Mouse (Mus musculus) cerebellum, adult 9-10 months (tissue): Measurements from ENCODE around the gene Hfe2.
"Not testable (repeated sequence)": the region's sequence is repeated elsewhere in the genome, so short reads cannot be mapped to it uniquely, and the experiment has no call there.

Experiments
- DNase-seq: peaks from one replicate; pipeline ENCODE4 v3.0.0; 2022

Gene Hfe2

DNA sequence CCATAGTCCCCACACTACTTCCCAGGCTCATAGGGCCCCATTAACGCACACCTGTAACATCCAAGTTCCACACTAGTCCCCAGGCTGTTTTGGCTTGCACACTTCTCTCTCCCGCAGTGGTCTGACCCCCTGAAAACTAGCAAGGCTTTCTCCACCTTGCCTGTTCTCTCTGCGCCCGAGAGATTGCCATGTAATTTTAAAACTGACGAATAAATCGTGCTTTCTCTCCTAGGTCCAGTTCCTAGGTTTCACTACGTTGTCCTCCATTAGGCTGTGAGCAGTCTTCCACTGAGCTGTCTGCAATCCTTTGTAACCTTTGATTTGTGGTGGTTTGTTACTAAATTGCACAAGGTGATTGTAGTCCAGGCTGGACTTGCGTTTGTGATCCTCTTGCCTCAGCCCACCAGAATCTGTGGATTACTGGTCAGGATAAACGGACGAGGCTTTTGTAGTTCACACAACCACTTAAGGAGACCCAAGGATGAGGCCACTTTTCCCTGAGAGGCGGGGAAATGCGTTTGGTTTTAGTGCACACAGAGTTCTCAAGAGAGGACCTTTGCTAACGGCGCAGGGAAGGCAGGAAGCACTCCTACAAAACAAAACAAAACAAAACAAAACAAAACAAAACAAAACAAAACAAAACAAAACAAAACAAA is 28.2 kb upstream of the Hfe2 start:
- DNase-seq, result peak; percentile 42

- peak; percentile 88 for DNase-seq
These were observed 27.4 kb upstream of the Hfe2 start for GRCm38 (mm10) chr3:96497451-96498028.

- DNase-seq, result peak; percentile 53
These were observed 26.3 kb upstream of the Hfe2 start for GRCm38 (mm10) chr3:96498476-96499245.

GRCm38 (mm10) chr3:96499481-96500288 is 25.3 kb upstream of the Hfe2 start:
- peak; percentile 93 for DNase-seq

GRCm38 (mm10) chr3:96500289-96500621 is 24.7 kb upstream of the Hfe2 start:
- peak; percentile 98 for DNase-seq

DNA sequence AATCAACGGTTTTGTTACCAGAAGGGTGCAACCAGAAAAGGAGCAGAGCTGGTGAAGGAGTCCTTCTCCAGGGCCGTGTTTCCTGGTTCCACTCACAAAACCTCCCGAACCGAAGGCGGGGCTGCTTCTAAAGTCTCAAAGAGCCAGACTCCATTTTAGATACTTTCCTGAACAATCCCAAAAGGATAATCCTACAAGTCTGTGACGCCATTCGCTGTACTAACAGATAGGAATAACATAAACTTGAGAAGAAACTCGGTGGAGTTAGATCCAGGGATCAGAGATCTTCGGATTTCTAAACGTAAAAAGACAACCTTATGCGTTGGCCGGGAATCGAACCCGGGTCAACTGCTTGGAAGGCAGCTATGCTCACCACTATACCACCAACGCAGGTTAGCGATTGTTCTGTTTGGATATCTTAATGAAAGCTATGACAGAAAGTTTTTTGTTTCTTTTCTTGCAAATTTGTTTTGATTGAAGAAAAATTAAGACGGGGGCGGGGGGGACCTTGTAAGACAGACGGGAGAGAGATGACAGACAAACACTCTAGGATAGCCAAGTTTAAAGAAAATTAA is 24.2 kb upstream of the Hfe2 start:
- DNase-seq, result peak; percentile 95

DNA sequence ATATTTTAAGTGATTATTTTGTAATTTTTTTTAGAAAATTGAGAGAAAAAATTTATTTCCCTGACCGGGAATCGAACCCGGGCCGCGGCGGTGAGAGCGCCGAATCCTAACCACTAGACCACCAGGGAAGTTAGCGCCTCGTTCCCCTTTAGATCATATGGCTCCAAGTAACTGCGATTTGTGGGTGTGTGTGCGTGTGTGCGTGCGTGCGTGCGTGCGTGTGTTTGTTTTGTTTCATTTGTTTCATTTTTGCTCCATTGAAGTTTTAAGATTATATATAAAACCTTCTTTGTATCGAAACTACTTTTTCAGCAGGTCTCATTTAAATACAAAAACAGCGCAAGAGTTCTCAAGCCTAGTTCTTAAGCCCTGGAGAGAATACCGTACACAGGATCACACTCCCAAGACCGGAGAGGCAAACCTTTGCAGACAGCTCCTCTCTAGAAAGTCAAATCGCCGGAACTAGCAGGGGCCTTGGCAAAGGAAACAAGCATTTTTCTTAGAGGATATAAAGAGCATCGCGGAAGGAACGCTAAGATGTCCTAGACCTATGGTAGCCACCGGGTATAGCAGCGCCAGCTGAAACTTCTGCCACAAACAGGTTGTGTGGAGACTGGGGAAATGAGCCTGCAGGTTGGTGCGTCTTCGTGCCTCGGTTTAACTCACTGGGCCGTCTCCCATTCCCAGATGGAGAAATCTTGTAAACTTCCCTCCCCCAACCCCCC is 23.4 kb upstream of the Hfe2 start:
- peak; percentile 92 for DNase-seq

GRCm38 (mm10) chr3:96502181-96503082 is 22.5 kb upstream of the Hfe2 start:
- DNase-seq, result peak; percentile 52

- peak; percentile 78 for DNase-seq
These were observed 21.9 kb upstream of the Hfe2 start for GRCm38 (mm10) chr3:96503083-96503450.

DNA sequence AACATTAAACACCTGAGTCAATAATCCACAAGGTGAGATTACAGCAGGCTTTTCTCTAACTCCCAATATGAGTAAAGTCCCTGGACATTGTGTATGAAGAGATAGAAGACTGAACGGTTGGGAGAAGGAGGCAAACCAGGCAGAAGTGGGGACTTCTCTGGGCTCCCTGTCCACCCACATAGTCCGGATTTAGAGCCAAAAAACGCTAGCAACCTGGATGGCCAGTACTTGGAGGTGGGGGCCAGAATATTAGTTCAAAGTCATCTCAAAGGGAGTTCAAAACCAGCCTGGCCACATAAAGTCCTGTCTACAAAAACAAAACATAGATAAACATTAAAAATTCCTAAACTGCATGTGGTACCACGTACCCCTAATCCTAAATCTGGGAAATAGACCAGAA is 21.0 kb upstream of the Hfe2 start:
- no peak for DNase-seq

- no peak for DNase-seq
These were observed 20.0 kb upstream of the Hfe2 start for GRCm38 (mm10) chr3:96504931-96505330.

DNA sequence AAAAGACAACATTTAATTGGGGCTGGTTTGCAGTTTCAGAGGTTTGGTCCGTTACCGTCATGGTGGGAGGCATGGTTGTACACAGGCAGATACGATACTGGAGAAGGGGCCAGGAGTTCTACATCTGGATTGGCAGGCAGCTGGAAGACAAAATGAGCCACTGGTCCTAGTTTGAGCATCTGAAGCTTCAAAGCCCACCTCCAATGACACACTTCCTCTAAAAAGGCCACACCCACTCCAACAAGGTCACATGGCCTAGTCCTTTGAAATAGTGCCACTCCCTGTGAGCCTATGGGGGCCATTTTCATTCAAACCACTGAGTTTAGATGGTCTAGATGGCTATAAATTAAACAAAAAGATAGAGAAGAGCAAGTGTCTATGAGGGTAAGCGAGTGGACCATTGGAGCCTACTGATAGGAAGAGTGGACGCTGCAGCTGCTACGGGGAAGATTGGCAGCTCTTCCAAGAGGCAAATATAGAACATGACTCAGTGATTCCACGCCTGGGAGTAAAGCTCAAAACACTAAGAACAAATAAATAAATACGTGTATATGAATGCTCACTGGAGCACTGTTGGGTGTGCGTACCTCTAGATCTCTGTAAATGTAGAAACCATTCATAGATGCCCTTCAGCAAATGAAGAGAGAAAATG is 18.4 kb upstream of the Hfe2 start:
- DNase-seq, result no peak

DNA sequence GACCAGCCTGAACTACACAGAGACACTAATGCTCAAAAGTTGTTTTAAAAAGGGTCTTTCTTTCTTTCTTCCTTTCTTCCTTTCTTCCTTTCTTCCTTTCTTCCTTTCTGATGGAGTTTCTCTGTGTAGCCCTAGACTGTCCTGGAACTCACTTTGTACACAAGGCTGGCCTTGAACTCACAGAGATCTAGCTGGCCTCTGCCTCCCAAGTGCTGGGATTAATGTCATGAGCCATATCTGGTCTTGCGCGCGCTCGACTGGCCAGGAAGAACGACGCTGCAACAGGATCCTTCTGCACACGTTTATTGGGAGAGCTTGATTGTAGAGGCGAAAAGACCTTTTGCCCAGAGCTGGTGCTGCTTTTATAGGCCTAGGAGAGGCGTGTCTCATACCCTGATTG is 17.0 kb upstream of the Hfe2 start:
- not testable (repeated sequence) for DNase-seq

GRCm38 (mm10) chr3:96520171-96520570 is 4.8 kb upstream of the Hfe2 start:
- DNase-seq, result no peak

GRCm38 (mm10) chr3:96522149-96522548 is 2.8 kb upstream of the Hfe2 start:
- DNase-seq, result no peak

DNA sequence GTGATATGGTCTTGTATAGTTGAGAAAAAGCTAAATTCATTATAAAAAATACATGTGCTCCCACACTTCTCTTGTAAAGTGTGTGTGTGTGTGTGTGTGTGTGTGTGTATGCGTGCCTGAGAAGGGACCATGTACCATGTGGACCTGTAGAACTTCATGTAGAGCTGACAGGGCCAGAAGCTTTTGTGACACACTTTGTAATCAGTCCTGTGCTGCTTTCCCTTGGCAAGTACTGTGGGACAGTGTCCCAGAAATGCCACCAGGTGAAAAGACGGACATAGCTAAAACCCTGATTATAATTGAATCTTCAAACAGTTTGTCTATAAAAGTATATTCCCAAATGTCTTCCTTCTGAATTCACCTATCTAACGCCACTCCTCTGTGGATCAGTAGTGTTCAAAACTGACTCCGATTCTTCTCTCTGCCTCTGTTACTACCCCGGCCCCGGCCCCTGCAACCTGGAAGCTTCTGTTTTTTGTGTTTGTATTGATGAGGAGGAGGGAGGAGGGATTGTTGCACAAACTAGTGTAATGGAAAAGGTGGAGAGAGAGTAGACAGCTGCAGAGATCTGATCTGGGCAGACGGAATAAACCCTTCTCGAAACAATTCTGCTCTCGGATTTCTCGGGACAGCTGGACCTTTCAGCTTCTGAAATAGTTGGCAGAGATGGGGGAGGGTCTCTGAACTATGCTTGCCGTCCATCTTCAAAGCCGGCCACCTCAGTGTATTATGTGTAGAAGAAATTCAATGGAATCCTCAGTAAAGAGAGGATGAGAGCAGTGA is 753 bp upstream of the Hfe2 start:
- no peak for DNase-seq

- DNase-seq, result no peak
These were observed 1.2 kb downstream of the Hfe2 start for GRCm38 (mm10) chr3:96526013-96526762.

DNA sequence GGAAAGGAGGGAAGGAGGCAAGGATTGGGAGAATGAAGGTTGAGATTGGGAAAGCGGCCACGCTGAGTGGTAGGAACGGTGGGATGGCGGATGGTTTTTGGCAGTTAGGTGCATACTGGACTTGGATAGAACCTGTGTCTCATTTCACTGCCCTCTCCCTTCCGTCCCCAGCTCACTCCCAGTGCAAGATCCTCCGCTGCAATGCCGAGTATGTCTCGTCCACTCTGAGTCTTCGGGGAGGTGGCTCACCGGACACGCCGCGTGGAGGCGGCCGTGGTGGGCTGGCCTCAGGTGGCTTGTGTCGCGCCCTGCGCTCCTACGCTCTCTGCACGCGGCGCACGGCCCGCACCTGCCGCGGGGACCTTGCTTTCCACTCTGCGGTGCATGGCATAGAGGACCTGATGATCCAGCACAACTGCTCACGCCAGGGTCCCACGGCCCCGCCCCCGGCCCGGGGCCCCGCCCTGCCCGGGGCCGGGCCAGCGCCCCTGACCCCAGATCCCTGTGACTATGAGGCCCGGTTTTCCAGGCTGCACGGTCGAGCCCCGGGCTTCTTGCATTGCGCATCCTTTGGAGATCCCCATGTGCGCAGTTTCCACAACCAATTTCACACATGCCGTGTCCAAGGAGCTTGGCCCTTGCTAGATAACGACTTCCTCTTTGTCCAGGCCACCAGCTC is 2.0 kb downstream of the Hfe2 start:
- DNase-seq, result no peak

DNA sequence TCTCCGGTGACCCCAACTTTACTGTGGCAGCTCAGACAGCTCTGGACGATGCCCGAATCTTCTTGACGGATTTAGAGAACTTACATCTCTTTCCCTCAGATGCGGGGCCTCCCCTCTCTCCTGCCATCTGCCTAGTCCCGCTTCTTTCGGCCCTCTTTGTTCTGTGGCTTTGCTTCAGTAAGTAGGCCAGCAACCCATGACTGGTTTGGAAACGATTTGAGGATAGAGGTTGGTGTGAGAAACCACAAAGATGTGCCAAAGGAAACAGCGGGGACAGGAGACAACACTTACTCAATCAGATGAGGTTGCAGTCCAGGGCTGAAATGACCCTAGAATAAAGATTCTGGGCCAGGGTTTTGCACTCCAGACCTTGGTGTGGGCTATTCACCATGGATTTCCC is 3.5 kb downstream of the Hfe2 start:
- DNase-seq, result no peak
